Mouse (Mus musculus) neural tube, postnatal 0 days (tissue): ENCODE results near the gene Sclt1. TPM values are rescaled to one million over a fixed set of nuclear protein-coding genes. Genes with fewer than 3 reads are reported as not detected.

Experiments used
- polyA plus RNA-seq: library from polyadenylated mRNA; unstranded; fragments of >200 nt; fragmentation: Nextera tagmentation; extraction: Ambion mirVana; gene quantifications from 2 replicates; pipeline ENCODE4 v1.2.1, GENCODE M21; 2015

The Sclt1 gene
- polyA plus RNA-seq, result 19.5 and 19.7 TPM in 2 replicates

DNA sequence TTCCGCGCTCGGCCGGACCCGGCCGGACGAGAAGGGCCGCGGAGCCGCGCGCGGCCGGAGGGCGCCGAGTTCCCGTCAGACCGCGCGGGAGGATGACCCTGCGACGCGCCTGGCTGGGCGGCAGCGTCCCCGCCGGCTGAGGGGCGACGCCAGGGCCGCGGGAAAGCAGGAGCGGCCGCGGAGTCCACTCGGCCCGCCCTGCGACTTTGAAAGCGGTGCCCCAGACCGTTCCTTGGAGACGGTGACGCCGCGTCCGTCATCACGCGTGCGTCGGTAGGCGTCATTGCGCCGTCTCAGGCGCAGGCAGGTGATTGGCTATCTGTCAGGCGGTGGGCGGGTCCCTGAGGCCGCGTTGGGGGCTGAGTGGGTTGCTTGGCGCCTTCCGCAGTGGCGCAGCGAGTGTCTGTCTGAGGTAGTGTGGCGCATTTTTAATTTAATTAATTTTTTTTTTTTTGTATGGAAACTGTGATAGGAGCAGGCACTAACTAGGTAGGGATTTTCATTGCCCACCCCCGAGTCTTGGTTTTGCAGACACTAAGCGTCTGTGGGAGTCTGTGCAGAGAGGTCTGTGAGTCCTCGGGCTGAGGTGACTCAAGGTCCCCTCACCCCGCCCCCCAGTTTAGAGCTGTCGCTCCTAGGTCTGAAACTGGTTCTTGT lies at the start of gene Sclt1, which contains the start of gene D3Ertd751e:
TSS of gene Sclt1 (minus strand) at position 237 of the 657 bp plus-strand sequence.
TSS of gene D3Ertd751e (plus strand) at position 334 of the 657 bp plus-strand sequence.

Other genes starting within 250 kb of the Sclt1 start
- gene Jade1, start 186.8 kb downstream of the Sclt1 start, polyA plus RNA-seq, result 17.6 and 19.3 TPM in 2 replicates
- gene D3Ertd751e, start 97 bp upstream of the Sclt1 start, polyA plus RNA-seq, result 10.3 and 13.4 TPM in 2 replicates